In genomic region chr12:103679853-103680252, GRCm38 (mm10) we compare ENCODE assay signal across 29 mouse cellular contexts. TPM values are rescaled to one million over a fixed set of nuclear protein-coding genes. Genes with fewer than 3 reads are reported as not detected.
"Had no signal": no experiment of that assay in that cellular context is flagged by ENCODE, and none has a peak within 500 bp of the region (broad histone marks: within the 10 kb centered on the region; RNA-seq: fewer than 3 reads in every experiment).

No protein-coding gene starts in this region.

RNA-seq across cellular contexts. Expression of gene Serpina16, which starts 3.9 kb away (rescaled TPM):
- total RNA-seq: common myeloid progenitor, adult 5-6 weeks; forebrain, postnatal 0 days; gastrocnemius, adult 18-20 months; gastrocnemius, adult 2 months; gastrocnemius, adult 8-10 months; gastrocnemius, postnatal 10 days; gastrocnemius, postnatal 14 days; gastrocnemius, postnatal 25 days; gastrocnemius, postnatal 36 days; gastrocnemius, postnatal 4 days; granulocyte monocyte progenitor cell, adult 5-6 weeks had no signal
- polyA plus RNA-seq: cerebellum, adult 2 months; cortical plate, adult 2 months; embryonic facial prominence, embryonic 10.5 days; embryonic facial prominence, embryonic 11.5 days; embryonic facial prominence, embryonic 12.5 days; embryonic facial prominence, embryonic 13.5 days; embryonic facial prominence, embryonic 14.5 days; embryonic facial prominence, embryonic 15.5 days; erythroblast, embryonic 14.5 days; forebrain, embryonic 10.5 days; forebrain, embryonic 11.5 days; forebrain, embryonic 12.5 days; forebrain, embryonic 13.5 days; forebrain, embryonic 14.5 days; forebrain, embryonic 15.5 days; forebrain, embryonic 16.5 days; forebrain, postnatal 0 days; frontal cortex, adult 2 months had no signal

RNA-seq across cellular contexts. Expression of gene Serpina1f, which starts 15.5 kb away (rescaled TPM):
- total RNA-seq: common myeloid progenitor, adult 5-6 weeks; forebrain, postnatal 0 days; gastrocnemius, adult 18-20 months; gastrocnemius, adult 2 months; gastrocnemius, adult 8-10 months; gastrocnemius, postnatal 10 days; gastrocnemius, postnatal 14 days; gastrocnemius, postnatal 25 days; gastrocnemius, postnatal 36 days; gastrocnemius, postnatal 4 days; granulocyte monocyte progenitor cell, adult 5-6 weeks had no signal
- polyA plus RNA-seq: cerebellum, adult 2 months; cortical plate, adult 2 months; embryonic facial prominence, embryonic 10.5 days; embryonic facial prominence, embryonic 11.5 days; embryonic facial prominence, embryonic 12.5 days; embryonic facial prominence, embryonic 13.5 days; embryonic facial prominence, embryonic 14.5 days; embryonic facial prominence, embryonic 15.5 days; erythroblast, embryonic 14.5 days; forebrain, embryonic 10.5 days; forebrain, embryonic 11.5 days; forebrain, embryonic 12.5 days; forebrain, embryonic 13.5 days; forebrain, embryonic 14.5 days; forebrain, embryonic 15.5 days; forebrain, embryonic 16.5 days; forebrain, postnatal 0 days; frontal cortex, adult 2 months had no signal

RNA-seq across cellular contexts. Expression of gene Serpina6, which starts 22.8 kb away (rescaled TPM):
- total RNA-seq: common myeloid progenitor, adult 5-6 weeks; forebrain, postnatal 0 days; gastrocnemius, adult 18-20 months; gastrocnemius, adult 2 months; gastrocnemius, adult 8-10 months; gastrocnemius, postnatal 14 days; gastrocnemius, postnatal 25 days; gastrocnemius, postnatal 36 days; gastrocnemius, postnatal 4 days; granulocyte monocyte progenitor cell, adult 5-6 weeks had no signal
- polyA plus RNA-seq: cerebellum, adult 2 months; cortical plate, adult 2 months; embryonic facial prominence, embryonic 10.5 days; embryonic facial prominence, embryonic 13.5 days; forebrain, embryonic 10.5 days; forebrain, embryonic 11.5 days; forebrain, embryonic 12.5 days; forebrain, embryonic 13.5 days; forebrain, embryonic 14.5 days; forebrain, embryonic 15.5 days; forebrain, embryonic 16.5 days; forebrain, postnatal 0 days; frontal cortex, adult 2 months had no signal

RNA-seq across cellular contexts. Expression of gene Serpina10, which starts 48.6 kb away (rescaled TPM):
- total RNA-seq: common myeloid progenitor, adult 5-6 weeks; forebrain, postnatal 0 days; gastrocnemius, adult 2 months; gastrocnemius, adult 8-10 months; gastrocnemius, postnatal 10 days; gastrocnemius, postnatal 14 days; gastrocnemius, postnatal 25 days; gastrocnemius, postnatal 36 days; granulocyte monocyte progenitor cell, adult 5-6 weeks had no signal
- polyA plus RNA-seq: cerebellum, adult 2 months; embryonic facial prominence, embryonic 10.5 days; embryonic facial prominence, embryonic 12.5 days; embryonic facial prominence, embryonic 14.5 days; erythroblast, embryonic 14.5 days; forebrain, embryonic 10.5 days; forebrain, embryonic 11.5 days; forebrain, embryonic 12.5 days; forebrain, embryonic 13.5 days; gonadal fat pad, adult 2 months had no signal
